Mouse (Mus musculus) lung, embryonic 15.5 days (tissue): Measurements from ENCODE around the gene Slc39a10. TPM values are rescaled to one million over a fixed set of nuclear protein-coding genes. Genes with fewer than 3 reads are reported as not detected.

ENCODE experiments used
- ATAC-seq: fragments of 200-750 bp; cut with Nextera tagmentation; 2 replicates; pipeline ENCODE4 v1.8.0; 2017; ENCODE audit warnings: moderate number of reproducible peaks, borderline replicate concordance; ENCODE audit not compliant: low FRiP score, low TSS enrichment; ENCODE audit errors: extremely low read depth
- H3K27ac ChIP-seq: fragments of 300-500 bp; sonication (generic); 2 replicates; pipeline ENCODE4 v1.5.1; 2015; ENCODE audit warnings: moderate library complexity, mild to moderate bottlenecking, inconsistent platforms
- H3K27me3 ChIP-seq: fragments of 300-500 bp; sonication (generic); 2 replicates; pipeline ENCODE4 v1.6.1; 2015; ENCODE audit warnings: inconsistent platforms
- H3K36me3 ChIP-seq: fragments of 300-500 bp; sonication (generic); 2 replicates; pipeline ENCODE4 v1.6.1; 2015; ENCODE audit warnings: inconsistent platforms
- H3K4me1 ChIP-seq: fragments of 300-500 bp; sonication (generic); 2 replicates; pipeline ENCODE4 v1.6.1; 2015; ENCODE audit warnings: inconsistent platforms
- H3K4me2 ChIP-seq: fragments of 300-500 bp; sonication (generic); 2 replicates; pipeline ENCODE4 v1.6.1; 2015; ENCODE audit warnings: inconsistent platforms, mild to moderate bottlenecking, moderate library complexity
- H3K4me3 ChIP-seq: fragments of 300-500 bp; sonication (generic); 2 replicates; pipeline ENCODE4 v1.5.1; 2015; ENCODE audit warnings: mild to moderate bottlenecking, inconsistent platforms
- H3K9ac ChIP-seq: fragments of 300-500 bp; sonication (generic); 2 replicates; pipeline ENCODE4 v1.6.1; 2015; ENCODE audit warnings: inconsistent platforms
- H3K9me3 ChIP-seq: fragments of 300-500 bp; sonication (generic); 2 replicates; pipeline ENCODE4 v1.6.1; 2016; ENCODE audit warnings: inconsistent platforms
- WGBS: fragments of 180-500 bp; shearing (Covaris S2); methylation state at CpG from one replicate; pipeline ENCODE4 v1.1.7; 2015; 5-methylcytosine and 5-hydroxymethylcytosine counted together
- polyA plus RNA-seq: library from polyadenylated mRNA; unstranded; fragments of >200 nt; fragmentation: Nextera tagmentation; extraction: Ambion mirVana; gene quantifications from 2 replicates; pipeline ENCODE4 v1.2.1, GENCODE M21; 2015

The Slc39a10 gene
- 41.3 and 42.7 TPM in 2 replicates for polyA plus RNA-seq

DNA sequence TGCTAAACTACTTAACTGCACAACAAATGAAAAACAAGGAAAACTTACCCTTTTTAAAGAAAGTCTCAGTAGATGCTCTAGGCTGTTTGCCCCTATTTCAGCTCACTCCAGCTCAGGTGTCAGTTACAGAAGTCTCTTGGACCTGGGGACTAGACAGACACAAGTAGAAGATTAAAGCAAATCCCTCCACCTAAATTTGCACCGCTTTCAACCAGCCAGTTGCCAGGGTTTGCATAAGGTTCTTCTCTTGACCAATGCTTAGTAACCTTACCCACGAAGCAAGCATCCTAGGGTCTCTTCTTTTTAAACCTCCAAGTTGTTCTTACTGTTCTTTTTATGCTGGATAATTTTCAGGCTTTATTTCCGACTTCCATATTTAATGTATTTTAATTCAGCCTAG lies at the start of gene Slc39a10:
Gene Slc39a10, minus strand, starts transcription at position 101 of the 400 bp plus-strand sequence.
- ATAC-seq = no peak
- Histone ChIP-seq H3K4me2 (no peak within 1 kb of the TSS), H3K36me3 (no peaks in the 10 kb centered on the region), H3K4me1 (peaks cover 7% of the 10 kb centered on the region), H3K27ac (no peak within 1 kb of the TSS), H3K4me3 (no peak within 1 kb of the TSS), H3K27me3 (no peaks in the 10 kb centered on the region), H3K9ac (no peak within 1 kb of the TSS), H3K9me3 (no peaks in the 10 kb centered on the region)
- WGBS = 66% methylated on average over 3 of the region's 3 CpGs

DNA sequence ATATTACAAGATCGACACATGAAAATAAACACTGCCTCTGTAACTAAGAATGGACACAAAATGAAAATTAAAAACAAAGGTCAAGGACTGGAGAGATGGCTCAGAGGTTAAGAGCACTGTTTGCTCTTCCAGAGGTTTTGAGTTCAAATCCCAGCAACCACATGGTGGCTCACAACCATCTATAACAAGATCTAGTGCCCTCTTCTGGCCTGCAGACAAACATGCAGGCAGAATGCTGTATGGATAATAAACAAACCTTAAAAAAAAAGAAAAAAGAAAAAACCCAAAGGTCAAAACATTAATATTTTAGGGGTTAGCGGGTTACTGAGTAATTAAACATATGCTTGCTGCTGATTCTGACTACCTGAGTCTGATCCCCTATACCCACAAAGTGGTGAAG lies 46.6 kb upstream of the Slc39a10 start:
- Histone ChIP-seq H3K9ac (no peak overlapping the region), H3K36me3 (no peaks in the 10 kb centered on the region), H3K27me3 (no peaks in the 10 kb centered on the region), H3K4me2 (no peak overlapping the region), H3K9me3 (no peaks in the 10 kb centered on the region), H3K4me1 (no peaks in the 10 kb centered on the region), H3K4me3 (no peak overlapping the region), H3K27ac (no peak overlapping the region)
- WGBS = 85% methylated on average over 2 of the region's 2 CpGs
- ATAC-seq = no peak

DNA sequence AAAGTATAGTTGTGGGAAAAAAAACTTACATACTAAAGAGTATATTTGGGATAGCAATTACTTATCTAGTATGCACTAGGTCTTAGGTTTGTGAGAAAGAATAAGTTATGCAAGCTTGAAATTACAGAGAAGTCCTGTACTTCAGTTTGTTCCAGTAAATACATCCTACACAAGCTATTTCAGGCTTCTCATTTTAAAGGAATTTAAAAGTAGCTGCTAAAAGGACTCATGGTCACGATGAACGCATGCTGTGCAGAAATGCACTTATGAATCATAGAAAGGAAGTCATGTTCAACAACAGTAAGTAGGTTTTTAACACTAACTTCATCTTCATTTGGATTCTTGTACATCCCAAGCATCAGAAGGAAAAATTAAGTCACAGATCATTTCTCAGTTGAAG lies 45.0 kb upstream of the Slc39a10 start:
- Histone ChIP-seq H3K9me3 (no peaks in the 10 kb centered on the region), H3K36me3 (no peaks in the 10 kb centered on the region), H3K4me2 (no peak overlapping the region), H3K27ac (no peak overlapping the region), H3K9ac (no peak overlapping the region), H3K4me1 (no peaks in the 10 kb centered on the region), H3K27me3 (no peaks in the 10 kb centered on the region), H3K4me3 (no peak overlapping the region)
- whole genome bisulfite sequencing = 28% methylated on average over 2 of the region's 2 CpGs
- no peak for ATAC-seq

DNA sequence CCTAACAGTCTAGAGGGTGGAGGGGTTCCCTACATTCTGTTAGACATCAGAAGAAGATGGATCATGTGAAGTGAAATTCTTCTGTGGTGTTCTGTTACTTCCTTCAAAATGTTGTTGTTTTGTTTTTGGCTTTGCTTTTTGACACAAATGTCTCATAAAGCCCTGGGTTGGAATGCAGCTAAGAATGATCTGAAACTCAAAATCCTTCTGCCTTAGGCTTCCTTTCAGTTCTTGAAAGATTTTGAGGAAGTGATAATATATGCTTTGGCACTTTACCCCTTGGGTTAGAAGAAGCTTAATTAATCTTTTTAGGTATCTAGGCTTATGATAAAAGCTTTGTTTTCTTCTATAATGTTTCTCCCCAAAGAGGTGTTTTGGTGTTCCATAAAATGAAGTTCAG lies 34.5 kb upstream of the Slc39a10 start:
- ATAC-seq = no peak
- Histone ChIP-seq H3K27me3 (no peaks in the 10 kb centered on the region), H3K4me3 (no peak overlapping the region), H3K4me2 (no peak overlapping the region), H3K36me3 (no peaks in the 10 kb centered on the region), H3K9ac (no peak overlapping the region), H3K27ac (no peak overlapping the region), H3K4me1 (no peaks in the 10 kb centered on the region), H3K9me3 (no peaks in the 10 kb centered on the region)

DNA sequence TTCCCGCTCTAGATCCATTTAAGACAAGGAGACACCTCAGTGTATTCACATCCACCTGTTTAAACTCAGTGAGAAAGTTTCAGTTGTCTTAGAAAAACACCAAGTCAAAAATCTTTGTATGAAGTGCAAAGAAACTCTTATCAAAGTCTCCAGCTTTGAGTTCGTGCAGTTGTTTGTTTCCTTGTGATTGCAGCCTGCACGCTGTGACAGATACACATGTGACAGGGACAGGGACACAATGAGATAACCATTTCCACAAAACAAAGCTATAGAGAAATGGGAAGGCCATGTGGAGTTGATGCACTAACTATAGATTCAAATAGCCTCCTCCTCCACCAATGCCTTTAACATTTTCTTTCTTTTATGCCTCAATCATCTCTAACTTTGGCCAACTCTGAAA lies 33.6 kb upstream of the Slc39a10 start:
- no peak overlapping the region for H3K9ac ChIP-seq
- H3K36me3 ChIP-seq = no peaks in the 10 kb centered on the region
- H3K27ac ChIP-seq = no peak overlapping the region
- H3K4me2 ChIP-seq = no peak overlapping the region
- no peak for ATAC-seq
- 46% methylated on average over 3 of the region's 3 CpGs for WGBS
- no peaks in the 10 kb centered on the region for H3K27me3 ChIP-seq
- no peaks in the 10 kb centered on the region for H3K9me3 ChIP-seq
- H3K4me3 ChIP-seq = no peak overlapping the region
- H3K4me1 ChIP-seq = no peaks in the 10 kb centered on the region

DNA sequence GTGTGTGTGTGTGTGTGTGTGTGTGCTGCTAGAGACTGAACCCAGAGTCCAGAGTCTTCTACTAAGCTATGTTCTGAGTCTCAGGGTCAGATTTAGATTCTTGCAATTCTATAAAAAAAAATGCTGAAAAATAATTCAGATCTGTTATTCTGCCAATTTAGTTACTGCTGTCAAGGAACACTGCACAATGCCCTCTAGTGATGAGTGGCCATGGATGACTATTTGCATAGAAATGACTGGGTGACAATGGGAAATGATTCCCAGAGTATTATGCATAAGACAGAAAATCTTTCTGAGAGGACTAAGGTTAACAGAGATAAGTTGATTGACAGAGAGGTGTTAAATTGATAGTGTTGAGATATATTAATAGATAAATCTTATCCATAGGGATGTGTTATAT lies 32.3 kb upstream of the Slc39a10 start:
- no peak for ATAC-seq
- Histone ChIP-seq H3K9me3 (no peaks in the 10 kb centered on the region), H3K4me2 (no peak overlapping the region), H3K9ac (no peak overlapping the region), H3K4me1 (no peaks in the 10 kb centered on the region), H3K27me3 (no peaks in the 10 kb centered on the region), H3K27ac (no peak overlapping the region), H3K36me3 (no peaks in the 10 kb centered on the region), H3K4me3 (no peak overlapping the region)

DNA sequence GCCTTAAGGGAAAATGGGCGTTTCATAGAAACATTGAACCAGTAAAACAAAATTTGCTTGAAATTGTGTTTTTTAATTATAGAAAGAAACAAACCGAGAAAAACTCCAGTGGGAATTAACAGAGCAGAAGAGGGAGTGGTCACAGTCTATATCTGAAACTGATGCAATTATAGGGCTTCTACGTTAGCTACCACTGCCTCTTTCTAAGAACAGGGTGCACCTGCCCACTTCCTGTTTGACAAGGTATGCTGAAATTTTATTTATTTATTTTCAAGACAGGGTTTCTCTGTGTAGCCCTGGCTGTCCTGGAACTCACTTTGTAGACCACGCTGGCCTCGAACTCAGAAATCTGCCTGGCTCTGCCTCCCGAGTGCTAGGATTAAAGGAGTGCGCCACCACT lies 30.3 kb upstream of the Slc39a10 start:
- no peaks in the 10 kb centered on the region for H3K27me3 ChIP-seq
- no peaks in the 10 kb centered on the region for H3K36me3 ChIP-seq
- ATAC-seq = no peak
- no peak overlapping the region for H3K4me2 ChIP-seq
- H3K4me3 ChIP-seq = no peak overlapping the region
- H3K27ac ChIP-seq = no peak overlapping the region
- H3K4me1 ChIP-seq = no peaks in the 10 kb centered on the region
- no peak overlapping the region for H3K9ac ChIP-seq
- 91% methylated on average over 7 of the region's 7 CpGs for WGBS
- no peaks in the 10 kb centered on the region for H3K9me3 ChIP-seq

DNA sequence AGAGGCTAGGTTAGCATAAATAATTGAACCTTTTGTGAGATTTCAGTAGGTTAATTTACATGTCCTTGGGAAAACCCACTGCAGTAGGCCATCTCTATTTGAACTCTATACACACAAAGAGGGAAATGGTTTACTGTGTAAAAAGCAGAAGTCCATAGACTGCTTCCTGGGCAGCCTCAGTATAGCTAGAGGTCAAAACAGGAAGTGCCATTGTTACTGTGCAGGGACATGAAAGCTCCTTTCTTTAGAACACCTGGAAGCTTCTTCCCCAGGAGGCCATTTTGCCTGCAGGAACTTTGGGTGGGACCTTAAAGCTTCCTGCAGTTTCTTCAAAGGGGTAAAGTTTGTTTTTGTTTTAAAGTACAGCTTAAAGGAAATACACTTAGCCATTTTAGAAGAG lies 29.0 kb upstream of the Slc39a10 start:
- Histone ChIP-seq H3K4me2 (no peak overlapping the region), H3K4me3 (no peak overlapping the region), H3K27ac (no peak overlapping the region), H3K9ac (no peak overlapping the region), H3K4me1 (no peaks in the 10 kb centered on the region), H3K36me3 (no peaks in the 10 kb centered on the region), H3K27me3 (no peaks in the 10 kb centered on the region), H3K9me3 (no peaks in the 10 kb centered on the region)
- no peak for ATAC-seq

DNA sequence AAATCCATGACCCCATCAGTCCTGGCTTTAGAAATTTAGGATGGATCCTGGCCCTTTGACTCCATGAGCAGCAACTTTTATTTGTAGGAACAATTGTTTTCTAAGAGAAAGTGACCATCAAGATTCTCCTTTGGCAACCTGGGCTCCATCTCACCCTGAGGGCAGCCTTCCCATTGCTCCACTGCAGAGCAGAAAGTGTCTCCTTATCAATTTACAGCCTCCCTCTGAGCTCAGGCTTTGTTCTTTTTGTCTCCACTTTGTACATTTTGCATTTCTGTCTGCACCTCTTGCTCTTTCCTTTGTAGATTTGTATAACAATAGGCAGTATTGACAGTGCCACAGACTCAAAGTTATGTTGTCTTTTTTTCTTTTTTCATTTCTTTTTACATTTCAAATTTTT lies 23.6 kb upstream of the Slc39a10 start:
- Histone ChIP-seq H3K9me3 (no peaks in the 10 kb centered on the region), H3K27me3 (no peaks in the 10 kb centered on the region), H3K4me3 (no peak overlapping the region), H3K4me1 (no peaks in the 10 kb centered on the region), H3K36me3 (no peaks in the 10 kb centered on the region), H3K27ac (no peak overlapping the region), H3K9ac (no peak overlapping the region), H3K4me2 (no peak overlapping the region)
- ATAC-seq = no peak

DNA sequence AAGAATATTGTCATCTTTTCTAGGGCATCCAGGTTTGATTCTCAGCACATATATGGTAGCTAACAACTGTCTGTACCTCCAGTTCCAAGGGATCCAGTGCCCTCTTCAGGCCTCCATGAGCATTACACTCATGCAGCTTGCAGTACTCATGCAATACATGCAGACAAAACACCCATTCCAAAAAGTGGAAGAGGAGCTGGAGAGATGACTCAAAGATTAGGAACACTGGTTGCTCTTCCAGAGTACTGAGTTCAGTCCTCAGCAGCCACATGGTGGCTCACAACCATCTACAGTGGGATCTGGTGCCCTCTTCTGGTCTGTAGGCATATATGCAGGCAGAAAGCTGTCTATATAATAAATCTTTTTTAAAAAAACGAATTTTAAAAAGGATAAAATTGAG lies 21.7 kb upstream of the Slc39a10 start:
- WGBS = 56% methylated on average over 1 of the region's 1 CpGs
- no peak overlapping the region for H3K4me2 ChIP-seq
- H3K27me3 ChIP-seq = no peaks in the 10 kb centered on the region
- H3K4me1 ChIP-seq = no peaks in the 10 kb centered on the region
- H3K4me3 ChIP-seq = no peak overlapping the region
- no peaks in the 10 kb centered on the region for H3K9me3 ChIP-seq
- H3K36me3 ChIP-seq = no peaks in the 10 kb centered on the region
- ATAC-seq = no peak
- H3K27ac ChIP-seq = no peak overlapping the region
- no peak overlapping the region for H3K9ac ChIP-seq

DNA sequence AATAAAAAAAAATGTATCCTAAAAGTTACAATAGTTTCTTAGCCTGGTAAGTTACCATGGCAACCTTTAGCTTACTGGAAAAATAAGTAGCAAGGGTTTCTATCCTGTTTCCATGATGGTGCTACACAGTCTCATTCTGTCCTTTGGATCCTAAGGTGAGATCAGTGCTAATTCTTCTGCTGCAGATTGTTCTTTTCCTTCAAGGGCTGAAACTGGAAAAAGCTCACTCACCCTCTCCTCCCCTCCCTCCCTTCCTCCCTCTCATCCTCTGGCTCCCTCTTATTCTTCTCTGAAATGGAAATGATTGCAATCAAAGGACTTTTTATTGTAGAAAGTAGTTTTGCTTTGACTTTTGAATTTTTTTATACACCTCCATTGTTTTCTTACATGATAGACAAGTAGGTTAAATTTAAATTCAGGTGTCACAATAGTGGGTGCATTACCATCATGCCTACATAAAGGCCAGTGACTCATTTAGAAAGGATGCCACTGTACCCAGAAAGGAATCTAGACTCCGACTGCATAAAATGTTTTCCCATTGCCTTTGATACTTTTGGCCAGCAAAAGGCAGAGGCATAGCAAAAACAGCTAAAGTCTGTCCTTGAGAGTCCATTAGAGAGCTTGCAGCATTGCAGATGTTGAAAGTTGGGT lies 20.0 kb upstream of the Slc39a10 start:
- Histone ChIP-seq H3K9ac (no peak overlapping the region), H3K36me3 (no peaks in the 10 kb centered on the region), H3K4me2 (no peak overlapping the region), H3K27me3 (no peaks in the 10 kb centered on the region), H3K4me3 (no peak overlapping the region), H3K9me3 (no peaks in the 10 kb centered on the region), H3K4me1 (no peaks in the 10 kb centered on the region), H3K27ac (no peak overlapping the region)
- 88% methylated on average over 1 of the region's 1 CpGs for WGBS
- ATAC-seq = no peak

DNA sequence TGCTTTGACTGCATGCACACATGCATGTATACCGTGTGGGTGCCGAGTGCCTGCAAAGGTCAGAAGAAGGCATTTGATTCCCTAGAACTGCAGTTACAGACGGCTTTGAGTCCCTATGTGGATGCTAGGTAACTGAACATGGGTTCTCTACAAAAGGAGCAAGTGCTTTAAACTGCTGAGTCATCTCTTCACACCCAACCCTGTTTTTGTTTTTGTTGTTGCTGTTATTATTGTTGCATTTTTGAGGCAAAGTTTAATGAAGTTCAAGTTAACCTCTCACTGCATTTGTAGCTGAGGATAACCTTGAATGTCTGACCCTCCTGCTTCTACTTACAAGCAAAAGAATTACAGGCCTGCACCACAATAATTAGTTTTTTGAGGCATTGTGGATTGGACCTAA lies 17.5 kb upstream of the Slc39a10 start:
- no peaks in the 10 kb centered on the region for H3K27me3 ChIP-seq
- H3K9me3 ChIP-seq = no peaks in the 10 kb centered on the region
- no peak overlapping the region for H3K9ac ChIP-seq
- WGBS = 82% methylated on average over 3 of the region's 3 CpGs
- no peak overlapping the region for H3K27ac ChIP-seq
- H3K36me3 ChIP-seq = no peaks in the 10 kb centered on the region
- H3K4me3 ChIP-seq = no peak overlapping the region
- no peak overlapping the region for H3K4me2 ChIP-seq
- no peaks in the 10 kb centered on the region for H3K4me1 ChIP-seq
- no peak for ATAC-seq

DNA sequence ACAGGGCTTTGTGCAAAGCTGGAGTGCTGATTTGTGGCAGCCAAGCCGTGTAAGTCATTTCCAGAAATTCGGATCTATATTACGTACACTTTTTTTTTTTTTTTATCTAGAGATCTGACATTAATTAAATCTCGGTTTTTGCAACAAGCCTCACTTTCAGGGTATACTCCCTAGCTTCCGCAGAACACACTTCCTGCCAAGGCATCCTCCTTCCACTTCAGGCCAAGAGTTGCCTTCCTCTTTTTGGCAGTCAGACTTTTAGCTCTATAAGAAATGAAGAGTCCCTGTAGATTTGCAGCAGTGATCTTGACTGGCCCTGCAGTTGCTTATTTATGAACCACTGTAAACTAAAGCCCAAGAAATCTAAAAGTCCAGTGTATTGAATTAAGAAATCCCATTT lies 13.1 kb upstream of the Slc39a10 start:
- H3K27me3 ChIP-seq = no peaks in the 10 kb centered on the region
- H3K9me3 ChIP-seq = no peaks in the 10 kb centered on the region
- H3K9ac ChIP-seq = no peak overlapping the region
- no peak overlapping the region for H3K4me3 ChIP-seq
- 70% methylated on average over 5 of the region's 5 CpGs for WGBS
- H3K4me1 ChIP-seq = no peaks in the 10 kb centered on the region
- no peak overlapping the region for H3K27ac ChIP-seq
- no peak overlapping the region for H3K4me2 ChIP-seq
- H3K36me3 ChIP-seq = no peaks in the 10 kb centered on the region
- ATAC-seq = no peak
